Mouse (Mus musculus): ENCODE results near the gene Dnm3. TPM values are rescaled to one million over a fixed set of nuclear protein-coding genes. Genes with fewer than 3 reads are reported as not detected.

Dnm3 gene
- total RNA-seq, 4 experiments from 2014 or later = 4.6 to 7.6 (median 6.2) TPM

DNA sequence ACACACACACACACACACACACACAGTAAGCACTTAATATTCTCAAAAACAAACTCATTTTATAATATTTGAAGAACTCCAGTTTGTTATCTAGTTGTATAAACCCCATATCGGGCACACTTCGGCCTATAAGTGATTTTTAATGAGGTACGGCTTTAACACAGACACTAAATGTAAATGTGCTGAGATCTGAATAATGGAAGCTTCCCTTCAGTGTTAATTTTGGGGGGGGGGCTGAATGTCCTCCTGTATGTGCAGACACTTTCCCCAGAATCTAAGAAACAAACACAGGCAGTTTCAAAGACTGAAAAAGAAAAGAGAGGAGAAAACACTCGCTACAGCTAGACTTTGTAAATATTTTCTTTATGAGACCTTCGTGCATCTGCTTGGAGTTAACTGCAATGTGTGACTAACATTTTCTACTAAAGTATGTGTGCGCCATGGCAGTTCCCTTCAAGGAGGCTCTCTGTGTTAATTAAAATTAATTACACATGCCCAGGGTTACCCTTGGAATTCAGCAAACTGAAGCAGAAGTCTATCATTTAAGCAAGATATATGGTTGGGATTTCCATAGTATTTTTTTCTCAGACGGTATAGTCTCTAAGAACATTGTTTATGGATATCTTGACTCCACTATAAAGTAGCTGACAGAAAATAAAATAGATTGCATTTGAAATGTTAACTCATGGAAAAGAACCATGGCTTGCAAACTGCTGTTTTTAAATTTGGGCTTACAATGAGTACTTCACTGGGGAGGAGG, 356.2 kb downstream of the Dnm3 start:
- no peak for DNase-seq (ENCODE audit: low spot score in 2 of 2)

GRCm38 (mm10) chr1:162109437-162109813, 368.4 kb downstream of the Dnm3 start:
- DNase-seq (ENCODE audit: low spot score in 2 of 2) = no peak

DNA sequence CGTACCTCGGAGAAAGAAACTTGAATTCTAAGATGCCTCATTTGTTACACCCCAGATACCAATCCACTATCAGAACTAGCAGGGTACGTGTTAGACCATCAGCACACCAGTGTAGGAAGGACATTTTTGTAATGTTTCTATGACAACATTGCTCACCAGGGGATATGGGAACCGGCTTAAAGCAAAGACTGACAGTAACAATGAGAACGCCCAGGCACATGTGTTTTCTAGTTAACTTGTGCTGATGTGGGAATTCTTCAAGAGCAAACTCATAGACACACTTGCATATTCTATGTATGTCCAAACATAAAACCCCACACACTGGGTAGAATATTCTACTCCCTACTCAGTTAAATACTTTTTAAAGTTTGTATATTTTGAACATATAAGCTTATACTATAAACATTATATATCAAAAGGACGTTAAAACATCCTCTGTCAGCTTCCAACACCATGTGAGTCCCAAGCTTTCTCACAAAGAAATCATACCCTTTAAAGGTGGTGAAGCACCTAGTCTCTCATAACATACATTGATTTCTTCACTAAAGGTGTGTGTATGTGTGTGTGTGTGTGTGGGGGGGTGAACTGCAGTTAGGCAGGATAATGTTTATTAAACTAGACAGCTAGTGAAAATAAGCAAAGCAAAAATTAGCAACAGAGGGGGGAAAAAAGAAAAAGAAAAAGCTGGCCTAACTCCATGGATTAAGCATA, 369.0 kb downstream of the Dnm3 start:
- DNase-seq (ENCODE audit: low spot score in 2 of 2) = no peak

GRCm38 (mm10) chr1:162108181-162108671, 369.6 kb downstream of the Dnm3 start:
- no peak for DNase-seq (ENCODE audit: low spot score in 2 of 2)

GRCm38 (mm10) chr1:162107011-162107606, 370.7 kb downstream of the Dnm3 start:
- no peak for DNase-seq (ENCODE audit: low spot score in 2 of 2)

DNA sequence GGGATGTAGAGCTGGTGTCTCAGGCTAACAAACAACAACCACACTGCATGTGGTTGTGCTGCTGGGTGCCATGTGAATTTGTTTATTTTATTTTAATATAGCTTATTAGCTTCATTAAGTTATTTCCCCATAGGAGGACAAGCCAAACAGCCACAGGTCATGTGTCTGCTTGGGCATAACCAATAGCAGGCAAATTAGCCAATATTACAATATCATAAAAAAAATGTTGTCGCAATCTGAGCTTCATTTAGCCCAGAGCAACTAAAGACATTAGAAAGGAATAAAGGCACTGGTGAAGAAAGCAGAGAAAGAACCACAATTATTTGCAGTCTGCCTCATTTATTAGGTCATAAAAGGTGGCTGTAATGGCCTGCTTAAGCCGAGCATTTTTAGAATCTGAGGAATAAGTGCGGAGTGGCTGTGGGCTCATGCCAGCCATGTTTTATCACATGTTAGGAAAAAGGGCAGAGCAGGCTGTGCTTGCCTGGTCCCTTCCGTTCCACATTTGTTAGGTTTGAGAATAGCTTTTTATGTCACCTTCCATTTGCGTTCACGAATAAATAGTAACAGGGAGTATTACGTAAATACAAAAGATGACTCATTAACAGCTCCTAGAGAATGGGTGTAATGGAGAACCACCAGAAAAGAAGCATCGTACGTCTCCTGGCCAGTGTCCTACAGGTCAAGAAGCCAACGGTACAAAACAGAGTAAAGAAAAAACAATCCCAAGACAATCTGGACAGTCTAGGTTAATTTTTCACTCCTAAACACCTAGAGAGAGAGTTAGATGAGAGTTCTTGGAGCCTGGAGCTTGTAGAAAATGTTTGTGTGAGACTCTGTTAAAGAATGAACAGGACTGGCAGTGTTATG, 376.6 kb downstream of the Dnm3 start:
- DNase-seq (ENCODE audit: low spot score in 2 of 2) = no peak

GRCm38 (mm10) chr1:162100033-162100820, 377.6 kb downstream of the Dnm3 start:
- DNase-seq (ENCODE audit: low spot score in 2 of 2) = peak in 1 of 2 experiments; percentile 7

DNA sequence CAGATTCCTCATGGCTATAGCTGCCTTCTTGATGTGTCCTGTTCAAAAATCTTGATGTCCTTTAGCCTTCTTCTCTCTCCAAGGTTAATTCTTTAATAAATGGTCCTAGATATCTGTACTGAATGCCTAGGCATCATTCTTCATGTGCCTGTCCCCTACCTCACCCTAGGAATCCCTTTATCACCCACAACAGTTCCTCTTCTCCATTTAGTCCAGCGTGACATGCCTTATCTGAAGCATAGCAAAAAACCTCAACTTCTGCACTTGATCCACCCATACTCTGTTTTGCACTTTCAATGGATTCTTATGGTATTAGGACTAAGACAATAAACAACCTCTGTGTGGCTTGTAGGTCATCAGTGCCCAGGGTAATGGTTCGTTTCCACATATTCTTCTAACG, 378.6 kb downstream of the Dnm3 start:
- no peak for DNase-seq (ENCODE audit: low spot score in 2 of 2)

DNA sequence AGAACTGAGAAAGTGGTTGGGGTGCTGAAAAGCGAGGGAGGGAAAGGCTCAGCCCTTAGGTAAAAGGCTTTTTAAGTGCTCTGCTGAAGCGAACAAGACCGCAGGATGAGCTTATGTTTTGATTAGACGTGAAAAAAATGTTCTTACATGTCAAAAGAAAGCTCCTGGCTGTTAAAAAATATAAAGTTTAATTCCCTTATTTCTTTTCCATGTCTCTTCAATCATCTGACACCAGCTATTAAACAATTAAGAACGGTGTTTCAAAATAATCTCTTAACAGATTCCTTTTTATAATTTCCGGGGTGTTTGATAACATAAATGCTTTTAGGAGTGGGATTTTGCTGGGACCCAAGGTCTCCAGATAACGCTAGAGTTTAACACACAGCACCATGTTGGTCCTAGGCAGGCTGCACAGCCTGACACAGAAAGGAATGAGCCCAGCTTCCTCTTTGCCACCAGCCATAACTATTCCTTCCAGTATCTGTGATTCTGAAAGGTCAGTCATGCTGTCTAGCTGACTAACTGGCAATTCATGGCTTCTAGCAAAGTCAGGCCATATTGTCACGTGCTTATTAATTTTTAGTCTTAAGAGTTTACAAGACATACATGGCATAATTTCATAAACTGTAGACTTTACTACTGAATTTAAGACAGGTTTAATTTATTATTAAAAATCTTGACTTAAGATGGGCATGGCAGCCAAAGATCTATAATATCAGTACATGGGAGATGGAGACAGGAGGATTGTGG, 383.1 kb downstream of the Dnm3 start:
- no peak for DNase-seq (ENCODE audit: low spot score in 2 of 2)

DNA sequence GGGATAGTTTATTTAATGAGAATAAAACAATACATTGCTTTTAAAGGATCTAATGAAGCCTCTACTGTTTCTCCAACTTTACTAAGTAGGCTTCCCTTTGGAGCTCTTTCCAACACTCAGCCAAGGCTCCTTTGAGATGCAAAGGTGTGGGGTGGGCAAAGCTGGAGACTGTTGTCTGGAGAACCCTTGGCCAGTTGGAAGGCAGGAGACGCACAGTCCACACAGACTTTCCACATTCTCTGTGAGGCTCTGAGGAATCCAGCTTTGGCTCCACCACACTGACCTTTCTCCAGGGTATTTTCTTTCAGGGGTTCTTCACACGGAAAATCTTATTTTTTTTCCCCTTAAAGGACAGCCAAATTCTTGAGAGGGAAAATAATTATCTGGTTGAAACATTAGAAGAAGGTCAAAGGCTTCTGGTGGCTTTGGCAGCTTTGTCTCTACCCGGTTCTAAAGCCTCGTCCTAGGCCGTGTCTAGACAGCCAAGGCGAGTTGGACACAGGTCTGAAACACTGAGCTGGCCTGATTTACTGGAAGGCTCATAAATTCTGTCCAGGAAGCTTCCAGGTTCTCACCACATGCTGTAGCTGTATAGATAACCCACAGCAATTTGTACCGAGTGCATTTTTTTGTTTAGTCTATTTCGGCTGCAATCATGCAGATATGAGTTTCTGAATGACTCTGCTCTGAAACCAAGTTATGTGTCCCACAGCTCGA, 383.9 kb downstream of the Dnm3 start:
- DNase-seq (ENCODE audit: low spot score in 2 of 2) = peak in 1 of 2 experiments; percentile 12

GRCm38 (mm10) chr1:162092899-162093659, 384.8 kb downstream of the Dnm3 start:
- DNase-seq (ENCODE audit: low spot score in 2 of 2) = no peak

- no peak for DNase-seq (ENCODE audit: low spot score in 2 of 2)
Measured at GRCm38 (mm10) chr1:162092401-162092800, 385.4 kb downstream of the Dnm3 start.

DNA sequence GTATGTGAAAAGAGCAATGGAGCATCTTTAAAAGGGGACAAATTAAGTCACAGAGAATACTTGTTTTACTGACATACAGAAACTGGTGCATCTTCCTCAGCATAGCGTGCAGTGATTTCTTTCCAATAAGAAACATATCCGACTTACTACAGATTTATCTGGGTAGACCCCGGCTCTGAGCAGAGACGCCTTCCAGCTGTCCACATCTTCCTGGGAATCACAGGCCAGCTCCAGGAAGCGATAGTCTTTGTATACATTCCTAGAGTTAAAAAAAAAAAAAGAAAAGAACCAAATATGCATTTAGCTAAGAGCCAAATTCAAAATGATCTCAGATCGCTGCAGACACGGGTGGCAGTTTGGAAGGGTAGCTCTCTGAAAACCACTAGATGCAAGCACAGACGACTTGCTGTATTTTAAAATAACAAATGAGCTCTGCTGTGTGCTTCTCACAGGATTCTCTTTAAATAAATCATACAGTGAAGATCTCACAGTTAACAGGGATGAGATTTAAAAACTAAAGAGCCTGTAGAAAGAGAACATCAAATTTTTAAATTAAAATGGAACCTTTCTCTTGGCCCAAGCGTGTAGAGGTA, 393.9 kb downstream of the Dnm3 start:
- no peak for DNase-seq (ENCODE audit: low spot score in 2 of 2)

DNA sequence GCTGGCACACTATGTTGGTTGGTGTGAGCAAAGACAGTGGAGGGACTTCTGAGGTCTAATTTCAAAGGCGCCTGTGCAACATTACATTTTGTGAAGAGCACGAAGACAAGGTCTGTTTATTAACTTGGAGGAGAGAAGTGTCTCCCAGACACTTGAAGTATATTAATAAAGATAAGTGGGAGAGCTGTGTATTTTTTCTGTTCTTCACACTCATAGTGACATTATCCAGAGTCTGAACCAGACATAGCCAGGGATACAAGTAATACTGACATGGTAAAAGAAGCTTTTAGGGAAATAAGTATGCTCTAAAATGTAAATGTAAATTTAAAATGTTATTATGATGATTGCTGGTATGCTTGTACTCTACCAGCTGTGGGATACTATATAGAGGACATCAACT, 394.5 kb downstream of the Dnm3 start:
- DNase-seq (ENCODE audit: low spot score in 2 of 2) = no peak

DNA sequence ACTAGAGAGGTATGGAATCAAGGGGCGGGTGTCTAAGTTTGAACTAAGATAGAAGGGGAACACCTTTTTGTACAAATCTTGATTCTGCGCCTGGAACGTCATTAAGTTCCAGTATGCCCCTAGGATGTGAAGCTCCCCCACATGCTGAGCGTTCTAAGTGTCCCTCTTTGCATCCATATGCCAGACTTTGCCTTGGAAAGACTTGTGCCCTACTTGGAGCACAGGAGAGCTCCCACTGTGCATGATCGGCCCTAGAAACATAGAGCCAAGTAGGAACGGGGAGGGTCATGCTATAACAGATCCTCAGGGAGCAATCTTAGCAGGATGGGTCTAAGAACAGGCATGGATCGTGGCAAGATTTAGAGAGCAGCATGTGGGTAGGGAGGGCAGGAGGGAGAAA, 395.1 kb downstream of the Dnm3 start:
- no peak for DNase-seq (ENCODE audit: low spot score in 2 of 2)

GRCm38 (mm10) chr1:162081693-162082372, 396.0 kb downstream of the Dnm3 start:
- no peak for DNase-seq (ENCODE audit: low spot score in 2 of 2)

DNA sequence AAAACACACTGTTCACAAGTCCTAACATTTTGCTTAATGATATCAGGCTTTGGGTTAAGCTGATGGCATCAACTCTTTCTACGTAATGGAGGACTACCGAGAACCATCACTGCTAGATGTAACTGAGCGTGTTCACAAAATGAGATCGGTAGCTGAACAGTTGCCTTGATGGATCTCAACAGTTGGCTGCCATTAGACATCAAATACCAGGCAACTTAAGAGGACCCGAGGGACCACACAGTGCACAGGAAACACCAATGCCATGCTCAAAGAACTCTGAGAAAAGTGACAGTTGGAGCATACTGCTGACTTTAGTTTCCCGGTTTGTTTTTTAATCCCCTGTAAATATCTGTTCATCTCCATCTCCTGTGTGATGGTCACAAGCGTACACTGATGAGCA, 397.8 kb downstream of the Dnm3 start:
- no peak for DNase-seq (ENCODE audit: low spot score in 2 of 2)

Data from gastrocnemius, adult 8-10 months (tissue).